Mouse (Mus musculus) cerebellum, adult 9-11 months (tissue): ENCODE results near the gene Cbln1.

Experiments
- DNase-seq: peaks from one replicate; pipeline ENCODE4 v3.0.0; 2022

The Cbln1 gene

DNA sequence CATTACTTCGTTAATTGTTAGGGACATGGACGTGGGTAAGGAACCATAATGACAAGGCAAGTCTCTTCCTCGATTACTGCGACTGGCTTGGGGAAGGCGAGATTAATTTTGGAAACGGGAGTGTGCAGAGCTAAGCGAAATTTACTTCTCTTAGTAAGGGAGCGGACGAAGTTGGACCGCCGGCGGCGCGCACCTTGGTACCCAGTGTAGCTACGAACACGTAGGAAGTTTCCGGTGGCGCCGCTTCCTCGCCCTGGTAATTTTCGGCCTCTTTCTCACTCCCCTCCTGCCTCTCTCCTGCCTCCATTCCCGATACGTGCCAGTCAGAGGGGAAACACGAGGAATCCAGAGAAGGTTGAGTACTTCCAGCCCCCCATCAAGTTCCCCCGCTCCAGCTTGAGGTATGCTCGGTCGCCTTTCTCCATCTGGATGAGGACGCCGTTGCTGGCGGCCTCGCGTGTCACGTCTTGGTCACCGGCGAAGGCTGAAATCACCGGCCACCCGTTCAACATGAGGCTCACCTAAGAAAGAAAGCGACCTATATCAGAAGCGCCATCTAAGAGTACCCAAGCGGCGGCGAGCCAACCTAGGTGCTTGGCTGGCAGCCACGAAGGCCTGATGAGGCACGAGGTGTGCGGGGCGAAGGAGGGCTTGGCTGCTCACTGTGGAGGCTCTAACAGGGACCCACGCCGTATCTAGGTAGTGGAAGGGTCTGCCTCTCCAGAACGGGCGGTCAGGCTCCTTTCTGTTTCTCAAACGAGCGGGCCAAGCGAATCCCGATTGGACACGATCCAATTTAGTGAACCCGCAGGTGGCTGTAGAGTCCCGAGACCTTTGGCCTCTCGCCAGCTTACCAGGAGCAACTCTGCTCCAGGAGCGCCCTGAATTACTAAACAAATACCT lies 2.2 kb downstream of the Cbln1 start:
- peak; percentile 93 for DNase-seq

- DNase-seq, result peak; percentile 77
Measured at GRCm38 (mm10) chr8:87468958-87469815, 3.2 kb downstream of the Cbln1 start.

DNA sequence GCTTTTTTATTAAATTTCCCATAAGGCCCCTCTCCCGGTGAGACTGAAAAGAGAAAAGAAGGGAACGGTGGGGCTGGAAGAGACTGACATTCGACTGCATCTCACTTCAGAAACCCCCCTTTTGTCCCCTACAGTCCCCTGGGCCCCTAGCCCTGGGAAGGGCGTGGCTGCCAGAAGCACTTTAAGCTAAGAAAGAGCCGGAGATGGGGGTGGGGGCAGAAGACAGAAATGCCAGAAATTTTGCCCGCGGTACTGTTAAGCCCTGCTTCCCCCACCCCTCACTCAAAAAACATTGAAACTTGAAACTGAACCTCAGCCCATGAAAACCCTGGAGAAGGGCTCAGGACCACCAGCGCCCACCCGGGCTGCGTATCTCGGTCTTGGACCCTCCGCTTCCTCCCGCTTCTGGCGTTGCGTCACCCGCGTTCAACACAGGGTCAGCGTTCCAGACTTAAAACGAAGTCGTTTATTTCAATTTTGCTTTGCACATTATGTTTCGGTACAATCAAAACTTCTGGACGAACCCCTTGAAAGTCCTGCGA lies 3.9 kb downstream of the Cbln1 start:
- DNase-seq, result peak; percentile 60

DNA sequence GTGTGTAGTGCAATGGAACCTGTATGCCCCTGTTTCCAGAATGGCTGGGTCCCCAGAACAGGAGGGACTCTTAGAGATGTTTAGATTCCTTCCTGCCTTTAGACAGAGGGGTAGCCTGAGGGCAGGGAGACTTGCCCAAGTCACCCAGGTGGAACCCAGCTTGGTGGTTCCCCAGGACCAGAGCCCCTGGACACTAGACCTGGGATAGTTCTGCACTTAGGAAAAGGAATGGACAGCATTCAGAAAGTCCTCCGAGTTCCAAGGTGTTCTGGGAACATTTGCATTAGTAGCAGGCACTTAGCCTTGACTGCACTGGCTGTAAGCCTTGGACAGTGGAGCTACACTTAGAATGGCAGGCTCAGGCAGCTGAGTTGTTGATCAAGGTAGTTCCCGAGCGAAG lies 4.5 kb downstream of the Cbln1 start:
- DNase-seq, result peak; percentile 59

GRCm38 (mm10) chr8:87466936-87467602 lies 5.3 kb downstream of the Cbln1 start:
- DNase-seq, result peak; percentile 69

GRCm38 (mm10) chr8:87466335-87466734 lies 6.1 kb downstream of the Cbln1 start:
- peak; percentile 56 for DNase-seq

DNA sequence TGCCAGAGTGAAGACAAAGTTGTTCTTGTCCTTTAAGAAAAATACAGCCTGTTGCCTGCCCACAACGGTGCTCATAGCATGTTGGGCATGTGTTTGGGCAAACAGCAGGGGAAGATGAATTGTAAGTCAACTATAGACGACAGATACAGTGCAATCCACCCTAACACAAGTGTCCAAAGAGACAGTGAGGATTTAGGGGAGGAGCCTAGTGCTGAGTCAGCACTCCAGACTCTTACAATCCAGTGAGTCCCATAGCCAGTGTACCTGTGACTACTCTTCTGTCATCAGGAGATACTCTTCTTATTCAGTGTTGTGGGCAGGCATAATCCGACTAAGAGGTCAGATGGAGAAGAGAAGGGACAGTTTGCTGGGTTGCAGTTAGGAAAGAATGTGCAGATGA lies 8.0 kb downstream of the Cbln1 start:
- no peak for DNase-seq

- no peak for DNase-seq
Measured at GRCm38 (mm10) chr8:87461801-87462200, 10.6 kb downstream of the Cbln1 start.

GRCm38 (mm10) chr8:87456949-87457348 lies 15.5 kb downstream of the Cbln1 start:
- DNase-seq, result no peak

DNA sequence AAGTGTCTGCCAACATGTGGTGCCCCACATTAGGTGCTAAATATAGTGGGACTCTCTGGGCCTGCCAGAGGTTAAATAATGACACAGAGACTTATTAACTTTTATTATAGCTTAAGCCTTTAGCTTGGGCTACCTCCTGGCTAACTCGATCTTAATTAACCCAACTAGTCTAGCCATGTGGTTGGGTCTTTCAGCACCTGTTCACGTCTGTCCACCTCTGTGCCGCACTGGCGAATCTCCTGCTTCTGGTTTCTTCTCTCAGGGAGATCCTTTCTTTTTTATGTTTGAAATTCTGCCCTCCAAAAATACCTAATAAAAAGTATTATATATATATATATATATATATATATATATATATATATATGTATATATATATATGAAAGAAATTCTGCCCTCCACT lies 19.6 kb downstream of the Cbln1 start:
- DNase-seq, result no peak

- no peak for DNase-seq
Measured at GRCm38 (mm10) chr8:87451737-87452136, 20.7 kb downstream of the Cbln1 start.

DNA sequence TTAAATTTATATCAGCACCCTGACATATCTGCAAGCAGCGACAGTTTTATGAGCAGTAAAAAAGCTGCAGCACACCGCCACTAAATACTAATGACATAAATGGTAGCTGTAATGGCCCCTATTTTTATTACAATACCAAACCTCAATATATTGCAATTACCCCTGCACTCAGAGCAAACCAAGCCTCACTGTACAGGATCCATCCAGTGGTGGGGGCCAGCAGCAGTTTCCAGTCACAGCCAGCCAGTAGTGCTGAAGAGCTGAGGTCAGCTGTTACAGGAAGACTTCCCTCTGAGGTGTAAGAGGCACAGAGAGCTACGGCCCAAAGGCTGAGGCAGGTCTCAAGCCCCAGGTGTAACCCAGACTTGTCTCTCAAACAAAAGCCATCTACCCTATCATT lies 37.8 kb downstream of the Cbln1 start:
- no peak for DNase-seq

GRCm38 (mm10) chr8:87427188-87427587 lies 45.2 kb downstream of the Cbln1 start:
- DNase-seq, result no peak

DNA sequence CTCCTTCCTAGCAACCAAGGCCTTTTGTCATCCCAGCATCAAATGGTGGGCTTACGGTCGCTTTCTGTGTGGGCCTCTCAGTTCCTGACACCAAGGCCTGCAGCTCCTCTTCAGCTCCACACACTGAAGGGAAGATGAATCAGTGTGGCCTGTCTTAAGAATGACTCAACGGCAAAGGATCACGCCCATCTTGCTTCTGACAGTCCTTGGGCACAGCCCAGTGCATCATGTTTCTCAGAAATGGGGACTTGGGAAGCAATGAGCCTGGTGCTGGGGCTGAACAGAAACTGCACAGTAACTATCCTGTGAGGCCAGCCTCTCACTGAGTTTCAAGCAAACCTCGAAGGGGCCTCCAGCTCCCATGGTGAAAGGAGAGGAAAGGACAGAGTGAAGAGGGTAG lies 47.7 kb downstream of the Cbln1 start:
- no peak for DNase-seq

DNA sequence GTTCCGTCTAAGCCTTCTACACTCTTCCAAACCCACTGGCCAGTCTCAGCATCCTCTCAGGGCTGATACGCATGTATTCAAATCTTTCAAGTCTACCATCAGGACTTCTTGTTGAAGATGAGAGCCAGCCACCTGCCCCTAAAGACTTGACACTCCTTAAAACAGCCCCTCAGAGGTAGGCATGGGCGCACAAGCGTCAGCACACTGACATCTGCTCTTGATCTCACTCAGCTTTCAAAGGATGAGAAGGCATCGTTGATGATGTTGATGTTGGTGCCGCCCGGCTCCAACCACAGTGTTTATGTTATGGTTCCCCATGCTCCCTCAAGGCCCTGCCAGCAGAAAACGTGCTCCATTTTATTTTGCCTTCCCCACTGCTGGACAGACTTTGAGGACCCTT lies 50.7 kb downstream of the Cbln1 start:
- no peak for DNase-seq
